Mouse (Mus musculus): ENCODE results near the gene Ssr1.

Gene Ssr1

DNA sequence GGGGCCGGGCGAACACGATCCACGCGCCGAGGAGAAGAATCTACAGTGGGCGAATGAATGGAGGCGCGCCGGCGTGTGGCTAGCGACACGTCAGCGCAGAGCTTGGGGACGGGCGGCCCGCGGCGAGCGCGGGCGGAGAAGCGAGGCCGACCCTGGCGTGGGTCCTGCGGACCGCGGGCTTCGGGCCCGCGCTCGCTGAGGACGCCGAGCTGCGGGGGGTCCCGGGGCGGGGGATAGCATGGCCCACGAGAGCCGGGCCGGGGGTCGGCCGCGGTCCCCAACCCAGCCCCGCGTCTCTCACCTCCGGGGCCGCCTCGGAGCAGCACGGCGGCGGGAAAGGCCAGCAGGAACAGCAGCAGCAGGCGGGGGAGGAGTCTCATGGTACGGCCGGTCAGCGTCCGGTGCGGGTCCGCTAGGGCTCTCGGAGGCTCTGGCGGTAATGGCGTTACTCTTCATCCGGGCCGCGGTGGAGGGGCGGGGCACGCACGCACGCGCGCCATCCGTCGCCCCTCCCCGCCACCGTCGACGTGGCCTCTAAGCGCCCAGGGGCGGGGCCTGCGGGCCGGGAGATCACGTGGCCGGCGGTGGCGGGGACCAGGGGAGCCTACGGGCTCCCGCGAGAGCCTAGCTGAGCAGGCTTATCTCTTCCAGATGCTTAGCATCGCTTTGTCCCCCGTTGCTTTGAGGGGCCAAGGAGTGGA, at the start of gene Ssr1:
Gene Ssr1 (minus strand): TSS at position 514 of the 701 bp plus-strand sequence.
- peak; percentile 96 for DNase-seq

DNA sequence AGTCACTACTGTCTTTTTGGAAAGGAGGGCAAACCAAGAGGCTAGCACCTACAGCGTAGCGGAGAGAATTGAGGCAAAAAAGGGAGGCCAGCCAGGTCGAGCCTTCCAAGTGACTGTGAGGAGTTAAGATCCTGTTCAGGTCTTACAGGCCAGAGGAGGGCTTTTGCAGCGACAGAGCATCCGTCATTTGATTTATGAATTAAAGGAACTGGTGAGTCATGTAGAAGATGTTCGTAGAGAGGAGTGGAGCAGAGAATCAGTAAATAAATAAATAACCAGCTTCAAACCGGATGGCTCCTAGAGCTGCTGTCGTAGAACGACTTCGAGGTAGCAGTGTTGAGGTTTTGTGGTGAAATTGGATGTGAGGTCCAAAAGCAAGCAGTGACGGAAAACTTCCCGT, 43.8 kb upstream of the Ssr1 start:
- peak; percentile 9 for DNase-seq

DNA sequence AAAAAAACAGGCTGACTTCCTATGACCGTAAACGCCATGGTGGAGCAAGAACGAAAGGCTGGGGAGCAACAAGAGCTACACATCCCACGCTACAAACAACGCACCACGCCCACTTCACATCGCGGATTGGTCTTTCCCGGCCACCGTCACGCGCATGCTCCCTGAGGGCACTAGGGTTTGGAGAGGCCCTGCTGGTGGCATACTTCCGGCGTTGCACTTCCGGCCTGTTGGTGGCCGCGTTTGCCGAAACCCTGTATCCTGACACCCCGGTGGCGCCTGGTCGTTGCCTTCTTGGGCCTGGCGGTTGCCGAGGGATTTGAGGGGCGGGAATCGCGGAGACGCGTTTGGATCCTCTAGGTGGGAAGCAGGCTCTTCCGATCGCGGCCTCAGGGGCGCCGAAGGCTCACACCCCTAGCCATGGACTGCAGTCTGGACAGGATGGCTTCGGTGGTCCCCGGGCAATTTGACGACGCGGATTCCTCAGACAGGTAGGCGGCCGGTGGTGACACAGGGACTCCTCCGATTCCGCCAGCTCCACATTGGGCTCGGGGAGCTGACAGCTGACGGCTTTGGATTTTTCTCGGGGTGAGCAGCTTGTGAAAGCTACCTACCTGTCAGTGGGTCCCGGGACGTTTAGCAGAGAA, 43.1 kb upstream of the Ssr1 start, which contains the start of gene Cage1:
Gene Cage1 (minus strand): TSS at position 26 of the 644 bp plus-strand sequence.
- peak; percentile 97 for DNase-seq

DNA sequence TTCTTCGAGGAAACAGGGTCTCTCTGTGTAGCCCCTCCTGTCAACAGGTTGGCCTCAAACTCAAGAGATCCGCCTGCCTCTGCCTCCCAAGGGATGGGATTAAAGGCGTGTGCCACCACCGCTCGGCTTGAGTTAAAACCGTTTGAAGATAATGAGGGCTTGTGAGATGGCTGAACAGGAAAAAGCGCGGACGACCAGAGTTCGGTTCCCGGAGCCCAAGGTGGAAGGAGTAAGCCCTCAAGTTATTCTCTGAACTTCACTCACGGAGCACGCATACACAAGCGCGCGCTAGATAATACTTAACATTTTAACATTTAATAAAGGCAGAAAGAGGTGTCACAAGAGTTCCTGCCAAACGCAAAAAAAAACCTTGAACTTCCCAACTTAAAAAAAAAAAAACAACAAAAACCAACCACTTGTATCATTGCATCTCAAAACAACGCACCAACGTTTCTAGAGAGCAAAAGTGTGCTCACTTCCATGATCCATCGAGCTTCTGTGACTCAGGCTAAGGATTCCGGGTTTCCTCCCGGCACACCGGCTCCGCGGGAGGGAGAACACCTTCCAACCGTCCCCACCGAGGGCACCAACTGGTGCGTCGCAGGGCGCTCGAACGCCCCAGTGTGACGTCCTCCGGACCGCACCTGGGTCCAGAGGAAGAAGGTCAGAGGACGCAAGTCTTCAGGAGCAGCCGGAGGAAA, 42.5 kb upstream of the Ssr1 start, which contains the start of gene Riok1:
Gene Riok1 (plus strand): TSS at position 653 of the 701 bp plus-strand sequence.
- DNase-seq, result peak; percentile 17

- no peak for DNase-seq
These were observed 34.4 kb upstream of the Ssr1 start for GRCm38 (mm10) chr13:38028407-38028806.

DNA sequence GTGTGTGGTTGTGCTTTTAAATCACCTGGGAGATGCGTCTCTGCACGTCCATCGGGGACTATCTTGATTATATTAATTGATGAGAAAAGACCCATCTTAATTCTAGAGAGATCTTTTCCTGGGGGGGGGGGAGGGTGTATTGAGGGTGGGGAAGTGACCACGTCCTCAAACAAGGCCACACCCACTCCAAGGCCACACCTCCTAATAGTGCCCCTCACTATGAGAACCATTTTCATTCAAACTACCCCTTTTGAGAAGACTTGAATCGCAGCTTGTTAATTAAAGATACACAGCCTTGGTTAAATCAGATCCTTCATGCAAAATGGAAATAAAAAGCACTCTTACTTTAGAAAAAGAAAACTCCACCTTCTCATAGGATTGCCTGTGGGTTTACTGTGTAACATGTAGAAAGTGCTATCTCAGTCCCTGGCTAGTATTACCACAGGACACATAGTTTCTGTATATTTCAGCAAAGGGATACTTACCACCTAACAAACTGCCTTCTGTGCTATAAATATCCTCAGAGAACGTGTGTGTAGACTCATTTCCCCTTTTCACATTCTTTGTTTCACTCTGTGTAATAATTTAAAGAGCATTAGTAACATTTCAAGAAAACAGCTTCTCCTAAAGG, 33.7 kb upstream of the Ssr1 start:
- DNase-seq, result no peak

GRCm38 (mm10) chr13:38025874-38026273, 31.9 kb upstream of the Ssr1 start:
- no peak for DNase-seq

DNA sequence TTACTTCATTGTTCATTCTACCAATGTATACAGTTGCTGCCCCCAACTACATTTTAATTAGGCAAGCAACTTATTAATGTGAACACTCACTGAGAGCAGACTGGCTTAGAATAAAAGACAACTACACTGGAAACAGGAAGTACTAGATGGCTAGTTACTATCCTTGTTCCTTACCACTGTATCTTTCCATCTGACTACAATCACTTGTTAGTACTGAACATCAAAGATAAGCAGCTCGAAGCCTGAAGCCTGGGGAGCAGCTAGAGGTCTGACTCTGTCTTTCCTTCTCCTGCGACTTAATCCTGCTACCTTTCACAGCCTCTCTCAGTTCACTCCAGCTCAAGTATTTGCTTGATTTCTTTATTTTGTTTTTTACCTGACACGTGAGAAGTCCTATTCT, 24.8 kb upstream of the Ssr1 start:
- no peak for DNase-seq

- no peak for DNase-seq
These were observed 21.6 kb upstream of the Ssr1 start for GRCm38 (mm10) chr13:38015591-38015990.

- no peak for DNase-seq
These were observed 18.4 kb upstream of the Ssr1 start for GRCm38 (mm10) chr13:38012436-38012835.

- no peak for DNase-seq
These were observed 16.5 kb upstream of the Ssr1 start for GRCm38 (mm10) chr13:38010444-38010910.

- no peak for DNase-seq
These were observed 15.8 kb upstream of the Ssr1 start for GRCm38 (mm10) chr13:38009721-38010408.

GRCm38 (mm10) chr13:38007972-38008371, 14.0 kb upstream of the Ssr1 start:
- DNase-seq, result no peak

DNA sequence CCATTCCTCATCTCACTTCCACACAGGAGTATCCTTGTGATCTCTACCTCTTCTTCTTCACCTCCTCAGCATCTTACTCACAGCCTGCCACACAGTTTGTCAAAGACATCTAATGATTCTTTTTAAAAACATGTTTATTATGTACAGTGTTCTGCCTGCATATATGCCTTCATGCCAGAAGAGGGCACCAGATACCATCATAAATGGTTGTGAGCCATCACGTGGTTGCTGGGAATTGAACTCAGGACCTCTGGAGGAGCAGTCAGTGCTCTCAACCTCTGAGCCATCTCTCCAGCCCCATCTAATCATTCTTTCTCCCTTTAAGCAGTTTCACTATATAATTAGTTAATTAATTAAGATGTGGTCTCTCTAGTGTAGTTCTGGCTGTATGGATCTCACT, 8.4 kb upstream of the Ssr1 start:
- no peak for DNase-seq

GRCm38 (mm10) chr13:37999713-38000112, 5.7 kb upstream of the Ssr1 start:
- DNase-seq, result no peak

DNA sequence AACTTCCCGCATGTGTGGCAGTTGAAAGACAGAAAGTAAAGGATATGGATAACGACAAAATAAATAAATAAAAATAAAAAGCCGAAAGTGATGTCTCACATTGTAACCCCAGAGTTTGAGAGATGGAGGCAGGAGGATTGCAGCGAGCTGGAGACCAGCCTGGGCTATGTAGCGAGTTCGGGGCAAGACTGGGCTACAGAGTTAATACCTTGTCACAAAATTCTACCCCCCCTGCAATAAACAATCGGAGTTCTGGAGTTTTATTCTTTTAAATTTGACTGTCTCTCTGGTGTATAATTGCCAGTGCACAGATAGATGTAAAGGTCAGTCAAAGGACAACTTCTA, 360 bp upstream of the Ssr1 start:
- DNase-seq, result no peak

DNA sequence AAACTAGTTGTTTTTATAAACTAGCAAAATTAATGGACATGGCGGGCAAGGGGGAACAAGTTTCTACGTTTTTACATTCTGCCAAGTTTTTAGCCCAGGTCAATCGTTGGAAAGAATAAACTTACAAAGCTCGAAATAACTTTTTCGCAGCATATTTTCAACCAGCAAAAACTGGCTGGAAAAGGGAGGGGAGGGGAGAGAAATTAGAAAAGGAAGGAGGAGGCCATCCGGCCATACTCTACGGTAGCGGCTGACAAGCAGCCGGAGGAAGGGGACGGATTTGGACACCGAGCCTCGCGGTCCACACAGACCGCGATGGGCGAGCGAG, 677 bp downstream of the Ssr1 start:
- no peak for DNase-seq

- DNase-seq, result no peak
These were observed 1.2 kb downstream of the Ssr1 start for GRCm38 (mm10) chr13:37992638-37993371.

DNA sequence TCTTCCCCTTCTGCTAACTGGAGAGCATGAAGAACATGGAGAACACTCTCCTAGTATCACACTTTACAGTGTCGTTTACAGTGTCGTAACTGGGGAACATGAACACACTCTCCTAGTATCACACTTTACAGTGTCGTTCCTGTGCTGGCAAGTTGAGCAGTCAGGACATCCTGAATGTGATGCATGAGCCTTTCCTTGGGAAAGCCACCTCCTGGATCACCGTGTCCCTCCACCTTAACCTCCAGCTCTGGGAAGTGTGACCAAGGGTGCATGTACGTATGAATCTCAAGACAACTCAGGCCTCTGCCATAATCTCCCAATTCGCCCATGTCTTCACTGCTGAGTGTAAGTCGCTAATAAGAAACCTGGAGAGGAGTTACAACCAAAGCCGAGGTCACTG, 4.3 kb downstream of the Ssr1 start:
- no peak for DNase-seq

GRCm38 (mm10) chr13:37986166-37986565, 7.9 kb downstream of the Ssr1 start:
- no peak for DNase-seq

GRCm38 (mm10) chr13:37981063-37981462, 13.0 kb downstream of the Ssr1 start:
- no peak for DNase-seq

DNA sequence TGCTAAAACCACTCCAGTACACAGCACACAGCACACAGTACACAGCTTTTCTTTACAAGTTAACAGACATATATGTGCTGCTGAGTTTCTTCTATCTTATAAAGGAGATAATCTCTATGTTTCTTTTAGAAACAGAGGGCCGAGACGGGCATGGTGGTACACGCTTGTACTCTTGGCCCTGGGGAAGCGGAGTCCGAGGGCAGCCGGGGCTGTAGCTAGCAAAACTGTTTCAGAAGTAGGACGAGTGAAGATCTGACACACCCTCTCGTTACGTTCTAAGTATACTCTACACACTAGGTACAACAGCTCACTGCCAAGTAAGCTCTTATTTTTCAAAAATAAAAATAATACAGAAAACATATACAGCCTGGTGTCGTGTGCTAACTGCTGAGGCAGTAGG, 13.7 kb downstream of the Ssr1 start:
- DNase-seq, result no peak

Measured in cerebellum, adult 8-10 months (tissue).